Mouse (Mus musculus) R1 (cell line): ENCODE data around the gene D7Ertd443e.

Experiments used
- DNase-seq: peaks from one replicate; pipeline ENCODE4 v3.0.0-alpha.2; 2018; ENCODE audit warnings: low read depth, low spot score

The D7Ertd443e gene

GRCm38 (mm10) chr7:134289126-134289525 lies 96.3 kb downstream of the D7Ertd443e start:
- no peak for DNase-seq

- no peak for DNase-seq
Measured at GRCm38 (mm10) chr7:134287570-134288222, 97.8 kb downstream of the D7Ertd443e start.

GRCm38 (mm10) chr7:134272956-134273355 lies 112.5 kb downstream of the D7Ertd443e start:
- no peak for DNase-seq

GRCm38 (mm10) chr7:134272421-134272820 lies 113.0 kb downstream of the D7Ertd443e start:
- DNase-seq, result peak; percentile 87

GRCm38 (mm10) chr7:134265783-134266182 lies 119.7 kb downstream of the D7Ertd443e start:
- no peak for DNase-seq

- peak; percentile 66 for DNase-seq
Measured at GRCm38 (mm10) chr7:134263146-134263906, 122.1 kb downstream of the D7Ertd443e start.

GRCm38 (mm10) chr7:134261003-134261701 lies 124.3 kb downstream of the D7Ertd443e start:
- DNase-seq, result peak; percentile 10

- no peak for DNase-seq
Measured at GRCm38 (mm10) chr7:134250273-134250870, 135.1 kb downstream of the D7Ertd443e start.

- DNase-seq, result no peak
Measured at GRCm38 (mm10) chr7:134248041-134248440, 137.4 kb downstream of the D7Ertd443e start.

GRCm38 (mm10) chr7:134246624-134247023 lies 138.8 kb downstream of the D7Ertd443e start:
- peak; percentile 66 for DNase-seq

- DNase-seq, result no peak
Measured at GRCm38 (mm10) chr7:134242773-134243172, 142.7 kb downstream of the D7Ertd443e start.

GRCm38 (mm10) chr7:134241212-134241611 lies 144.2 kb downstream of the D7Ertd443e start:
- DNase-seq, result no peak

GRCm38 (mm10) chr7:134240579-134240978 lies 144.9 kb downstream of the D7Ertd443e start:
- DNase-seq, result no peak

- peak; percentile 53 for DNase-seq
Measured at GRCm38 (mm10) chr7:134238863-134239262, 146.6 kb downstream of the D7Ertd443e start.

GRCm38 (mm10) chr7:134237356-134237755 lies 148.1 kb downstream of the D7Ertd443e start:
- DNase-seq, result no peak

- no peak for DNase-seq
Measured at GRCm38 (mm10) chr7:134236727-134237126, 148.7 kb downstream of the D7Ertd443e start.

GRCm38 (mm10) chr7:134235552-134235951 lies 149.9 kb downstream of the D7Ertd443e start:
- no peak for DNase-seq

- DNase-seq, result no peak
Measured at GRCm38 (mm10) chr7:134231378-134232346, 153.8 kb downstream of the D7Ertd443e start, which contains the start of gene Adam12. Gene Adam12, minus strand, starts transcription at chr7:134232146.

GRCm38 (mm10) chr7:134230708-134231107 lies 154.8 kb downstream of the D7Ertd443e start:
- DNase-seq, result no peak

GRCm38 (mm10) chr7:134229899-134230298 lies 155.6 kb downstream of the D7Ertd443e start:
- no peak for DNase-seq
